Mouse (Mus musculus): ENCODE measurements at regions not wholly inside any gene's neighbourhood (a gene's known extent, or its start where the extent isn't known, plus 50 kb on each side); places are given as distances from the start of the nearest gene placed in this dataset.

GRCm38 (mm10) chr15:5625367-5625766, 381.4 kb upstream of the Ptger4 start:
- H3K4me3 ChIP-seq (ENCODE audit: low read depth, low read length) = no peak overlapping the region
- 85% methylated on average over 2 of the region's 2 CpGs for WGBS
- no peaks in the 10 kb centered on the region for H3K9me3 ChIP-seq (replicated peaks; ENCODE audit: control insufficient read depth, low read length)
- H3K4me2 ChIP-seq (ENCODE audit: low read length) = no peak overlapping the region
- no peak overlapping the region for H3K27ac ChIP-seq (ENCODE audit: low read depth, low read length)
- H3K36me3 ChIP-seq (ENCODE audit: control insufficient read depth, insufficient read depth, low read length) = no peaks in the 10 kb centered on the region
- ATAC-seq = no peak
- no peak overlapping the region for H3K9ac ChIP-seq (ENCODE audit: low read length)
- no peaks in the 10 kb centered on the region for H3K27me3 ChIP-seq (replicated peaks; ENCODE audit: control insufficient read depth, insufficient read depth, low read length)
- H3K4me1 ChIP-seq (ENCODE audit: control insufficient read depth, insufficient read depth, low read length) = no peaks in the 10 kb centered on the region
- no peak for DNase-seq (ENCODE audit: low spot score)

- ATAC-seq = no peak
- no peaks in the 10 kb centered on the region for H3K4me1 ChIP-seq (ENCODE audit: control insufficient read depth, insufficient read depth, low read length)
- no peak overlapping the region for H3K4me2 ChIP-seq (ENCODE audit: low read length)
- 77% methylated on average over 1 of the region's 1 CpGs for WGBS
- no peaks in the 10 kb centered on the region for H3K9me3 ChIP-seq (replicated peaks; ENCODE audit: control insufficient read depth, low read length)
- no peaks in the 10 kb centered on the region for H3K36me3 ChIP-seq (ENCODE audit: control insufficient read depth, insufficient read depth, low read length)
- H3K27ac ChIP-seq (ENCODE audit: low read depth, low read length) = no peak overlapping the region
- no peak for DNase-seq (ENCODE audit: low spot score)
- no peak overlapping the region for H3K9ac ChIP-seq (ENCODE audit: low read length)
- H3K27me3 ChIP-seq (replicated peaks; ENCODE audit: control insufficient read depth, insufficient read depth, low read length) = no peaks in the 10 kb centered on the region
- no peak overlapping the region for H3K4me3 ChIP-seq (ENCODE audit: low read depth, low read length)
These were observed 402.7 kb upstream of the Ptger4 start for GRCm38 (mm10) chr15:5646673-5647072.

GRCm38 (mm10) chr15:5658796-5659195, 414.8 kb upstream of the Ptger4 start:
- 89% methylated on average over 6 of the region's 6 CpGs for WGBS
- no peak overlapping the region for H3K4me3 ChIP-seq (ENCODE audit: low read depth, low read length)
- no peak overlapping the region for H3K27ac ChIP-seq (ENCODE audit: low read depth, low read length)
- no peaks in the 10 kb centered on the region for H3K4me1 ChIP-seq (ENCODE audit: control insufficient read depth, insufficient read depth, low read length)
- no peaks in the 10 kb centered on the region for H3K36me3 ChIP-seq (ENCODE audit: control insufficient read depth, insufficient read depth, low read length)
- DNase-seq (ENCODE audit: low spot score) (no peak), ATAC-seq (no peak)
- H3K9me3 ChIP-seq (replicated peaks; ENCODE audit: control insufficient read depth, low read length) = no peaks in the 10 kb centered on the region
- no peak overlapping the region for H3K4me2 ChIP-seq (ENCODE audit: low read length)
- H3K27me3 ChIP-seq (replicated peaks; ENCODE audit: control insufficient read depth, insufficient read depth, low read length) = no peaks in the 10 kb centered on the region
- no peak overlapping the region for H3K9ac ChIP-seq (ENCODE audit: low read length)

- ATAC-seq (no peak), DNase-seq (ENCODE audit: low spot score) (peak; percentile 32)
- 69% methylated on average over 3 of the region's 3 CpGs for WGBS
These were observed 416.8 kb upstream of the Ptger4 start for GRCm38 (mm10) chr15:5660819-5661218.

GRCm38 (mm10) chr15:5671781-5672180, 427.8 kb upstream of the Ptger4 start:
- no peaks in the 10 kb centered on the region for H3K36me3 ChIP-seq (ENCODE audit: control insufficient read depth, insufficient read depth, low read length)
- H3K27me3 ChIP-seq (replicated peaks; ENCODE audit: control insufficient read depth, insufficient read depth, low read length) = no peaks in the 10 kb centered on the region
- H3K9ac ChIP-seq (ENCODE audit: low read length) = no peak overlapping the region
- no peak overlapping the region for H3K4me3 ChIP-seq (ENCODE audit: low read depth, low read length)
- no peak overlapping the region for H3K4me2 ChIP-seq (ENCODE audit: low read length)
- DNase-seq (ENCODE audit: low spot score) (no peak), ATAC-seq (no peak)
- H3K9me3 ChIP-seq (replicated peaks; ENCODE audit: control insufficient read depth, low read length) = no peaks in the 10 kb centered on the region
- H3K27ac ChIP-seq (ENCODE audit: low read depth, low read length) = no peak overlapping the region
- H3K4me1 ChIP-seq (ENCODE audit: control insufficient read depth, insufficient read depth, low read length) = no peaks in the 10 kb centered on the region

More at GRCm38 (mm10) chr15:5660819-5661218, 416.8 kb upstream of the Ptger4 start:
- H3K9ac ChIP-seq (ENCODE audit: low read length) = no peak overlapping the region
- no peak overlapping the region for H3K4me2 ChIP-seq (ENCODE audit: low read length)
- no peaks in the 10 kb centered on the region for H3K4me1 ChIP-seq (ENCODE audit: control insufficient read depth, insufficient read depth, low read length)
- H3K9me3 ChIP-seq (replicated peaks; ENCODE audit: control insufficient read depth, low read length) = no peaks in the 10 kb centered on the region
- no peak overlapping the region for H3K27ac ChIP-seq (ENCODE audit: low read depth, low read length)
- H3K36me3 ChIP-seq (ENCODE audit: control insufficient read depth, insufficient read depth, low read length) = no peaks in the 10 kb centered on the region
- no peak overlapping the region for H3K4me3 ChIP-seq (ENCODE audit: low read depth, low read length)
- H3K27me3 ChIP-seq (replicated peaks; ENCODE audit: control insufficient read depth, insufficient read depth, low read length) = no peaks in the 10 kb centered on the region

- Histone ChIP-seq H3K4me2 (ENCODE audit: low read length) (no peak overlapping the region), H3K4me1 (ENCODE audit: control insufficient read depth, insufficient read depth, low read length) (no peaks in the 10 kb centered on the region), H3K27me3 (replicated peaks; ENCODE audit: control insufficient read depth, insufficient read depth, low read length) (no peaks in the 10 kb centered on the region), H3K27ac (ENCODE audit: low read depth, low read length) (no peak overlapping the region), H3K36me3 (ENCODE audit: control insufficient read depth, insufficient read depth, low read length) (no peaks in the 10 kb centered on the region), H3K4me3 (ENCODE audit: low read depth, low read length) (no peak overlapping the region), H3K9ac (ENCODE audit: low read length) (no peak overlapping the region), H3K9me3 (replicated peaks; ENCODE audit: control insufficient read depth, low read length) (no peaks in the 10 kb centered on the region)
- no peak for DNase-seq (ENCODE audit: low spot score)
- 88% methylated on average over 3 of the region's 3 CpGs for WGBS
- no peak for ATAC-seq
These were observed 432.7 kb upstream of the Ptger4 start for GRCm38 (mm10) chr15:5676704-5677103.

- Histone ChIP-seq H3K36me3 (ENCODE audit: control insufficient read depth, insufficient read depth, low read length) (no peaks in the 10 kb centered on the region), H3K4me2 (ENCODE audit: low read length) (no peak overlapping the region), H3K4me3 (ENCODE audit: low read depth, low read length) (no peak overlapping the region), H3K27me3 (replicated peaks; ENCODE audit: control insufficient read depth, insufficient read depth, low read length) (no peaks in the 10 kb centered on the region), H3K27ac (ENCODE audit: low read depth, low read length) (no peak overlapping the region), H3K4me1 (ENCODE audit: control insufficient read depth, insufficient read depth, low read length) (no peaks in the 10 kb centered on the region), H3K9me3 (replicated peaks; ENCODE audit: control insufficient read depth, low read length) (no peaks in the 10 kb centered on the region), H3K9ac (ENCODE audit: low read length) (no peak overlapping the region)
- WGBS = 90% methylated on average over 1 of the region's 1 CpGs
- no peak for ATAC-seq
- no peak for DNase-seq (ENCODE audit: low spot score)
These were observed 449.8 kb upstream of the Ptger4 start for GRCm38 (mm10) chr15:5693810-5694209.

- Histone ChIP-seq H3K27me3 (replicated peaks; ENCODE audit: control insufficient read depth, insufficient read depth, low read length) (no peaks in the 10 kb centered on the region), H3K36me3 (ENCODE audit: control insufficient read depth, insufficient read depth, low read length) (no peaks in the 10 kb centered on the region), H3K4me3 (ENCODE audit: low read depth, low read length) (no peak overlapping the region), H3K4me2 (ENCODE audit: low read length) (no peak overlapping the region), H3K4me1 (ENCODE audit: control insufficient read depth, insufficient read depth, low read length) (no peaks in the 10 kb centered on the region), H3K9ac (ENCODE audit: low read length) (no peak overlapping the region), H3K27ac (ENCODE audit: low read depth, low read length) (no peak overlapping the region), H3K9me3 (replicated peaks; ENCODE audit: control insufficient read depth, low read length) (no peaks in the 10 kb centered on the region)
- no peak for ATAC-seq
- DNase-seq (ENCODE audit: low spot score) = no peak
- WGBS = 86% methylated on average over 3 of the region's 3 CpGs
These were observed 451.0 kb upstream of the Ptger4 start for GRCm38 (mm10) chr15:5695015-5695414.

- WGBS = 92% methylated on average over 5 of the region's 5 CpGs
- Histone ChIP-seq H3K27ac (ENCODE audit: low read depth, low read length) (no peak overlapping the region), H3K9me3 (replicated peaks; ENCODE audit: control insufficient read depth, low read length) (no peaks in the 10 kb centered on the region), H3K4me1 (ENCODE audit: control insufficient read depth, insufficient read depth, low read length) (no peaks in the 10 kb centered on the region), H3K27me3 (replicated peaks; ENCODE audit: control insufficient read depth, insufficient read depth, low read length) (no peaks in the 10 kb centered on the region), H3K4me2 (ENCODE audit: low read length) (no peak overlapping the region), H3K36me3 (ENCODE audit: control insufficient read depth, insufficient read depth, low read length) (no peaks in the 10 kb centered on the region), H3K9ac (ENCODE audit: low read length) (no peak overlapping the region), H3K4me3 (ENCODE audit: low read depth, low read length) (no peak overlapping the region)
- no peak for ATAC-seq
- DNase-seq (ENCODE audit: low spot score) = no peak
These were observed 464.5 kb upstream of the Ptger4 start for GRCm38 (mm10) chr15:5708454-5708853.

Measured in forebrain, embryonic 14.5 days (tissue).